Comparison of ENCODE assay signal across 27 mouse cellular contexts in the genomic region with DNA sequence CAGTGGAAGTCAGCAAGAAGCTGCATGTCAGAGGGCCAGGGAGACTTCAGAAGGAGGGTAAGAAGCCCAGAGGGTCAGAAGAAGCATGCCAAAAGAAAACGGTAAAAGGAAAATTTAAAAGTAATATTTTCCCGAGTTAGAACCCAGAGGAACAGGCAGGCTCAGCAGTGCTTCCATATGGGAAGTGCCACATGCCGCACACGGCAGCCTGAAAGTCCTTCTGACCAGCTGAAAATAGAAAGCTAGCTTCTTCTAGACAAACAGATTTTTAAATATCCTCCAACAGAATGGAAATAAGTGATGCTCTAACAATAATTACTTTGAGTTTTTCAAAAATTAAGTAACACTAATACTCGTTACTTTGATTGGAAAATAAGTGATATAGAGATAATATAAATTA.
DNase-seq lines count a peak whose midpoint lies in the region; ATAC-seq lines count a peak whose summit lies in the region.
"Had no signal": no experiment of that assay in that cellular context is flagged by ENCODE, and none has a peak within 500 bp of the region (broad histone marks: within the 10 kb centered on the region; RNA-seq: fewer than 3 reads in every experiment).

No protein-coding gene starts in this region.

- no peaks in the 10 kb centered on the region for H3K9me3 ChIP-seq in embryonic facial prominence, embryonic 10.5 days
- H3K9me3 ChIP-seq: embryonic facial prominence, embryonic 12.5 days; forebrain, embryonic 10.5 days; forebrain, embryonic 12.5 days; G1E had no signal

- H3K4me1 ChIP-seq in embryonic facial prominence, embryonic 10.5 days: no peaks in the 10 kb centered on the region
- H3K4me1 ChIP-seq: embryonic facial prominence, embryonic 12.5 days; forebrain, embryonic 10.5 days; forebrain, embryonic 12.5 days had no signal

- DNase-seq in frontal cortex, postnatal 14 days (ENCODE audit: low spot score in 2 of 2): no peak
- peak; percentile 40 for DNase-seq in layer of hippocampus, adult 9-11 months
- DNase-seq in layer of hippocampus, adult 9-10 months (ENCODE audit: low spot score): no peak
- no peak for DNase-seq in embryonic facial prominence, embryonic 10.5 days (ENCODE audit: low spot score)
- DNase-seq: adrenal gland, adult 8-10 months; adrenal gland, postnatal 14 days; adrenal gland, postnatal 36 days; B cell, adult 2 months; cerebellum, adult 11 months; cerebellum, adult 18-20 months; cerebellum, adult 8-10 months; cerebellum, adult 9-11 months; cerebellum, postnatal 14 days; cerebellum, postnatal 36 days; embryo, embryonic 11 days had no signal

- WGBS in embryonic facial prominence, embryonic 10.5 days: 83% methylated on average over 5 of the region's 5 CpGs

- H3K4me3 ChIP-seq in embryonic facial prominence, embryonic 10.5 days: no peak overlapping the region
- H3K4me3 ChIP-seq: embryonic facial prominence, embryonic 12.5 days; erythroblast, embryonic 14.5 days; forebrain, embryonic 10.5 days; forebrain, embryonic 12.5 days had no signal

- no peaks in the 10 kb centered on the region; the same call in 1 of the 2 replicates for H3K36me3 ChIP-seq in embryonic facial prominence, embryonic 10.5 days (replicated peaks)
- H3K36me3 ChIP-seq: embryonic facial prominence, embryonic 12.5 days; forebrain, embryonic 10.5 days had no signal

- peak; percentile 55; the same call in 1 of the 2 replicates for ATAC-seq in frontal cortex, adult (ENCODE audit: low TSS enrichment)
- ATAC-seq: activated CD4-positive, CD25-positive, alpha-beta regulatory T cell, adult 4 months; CD4-positive, CD25-positive, alpha-beta regulatory T cell, adult 4 months; forebrain, embryonic 14.5 days; forebrain, embryonic 16.5 days; Patski had no signal

- H3K27me3 ChIP-seq in embryonic facial prominence, embryonic 10.5 days (replicated peaks; ENCODE audit: low read depth, poor library complexity, severe bottlenecking): no peaks in the 10 kb centered on the region
- H3K27me3 ChIP-seq: CH12.LX; embryonic facial prominence, embryonic 12.5 days; forebrain, embryonic 12.5 days; Patski had no signal

- H3K27ac ChIP-seq in embryonic facial prominence, embryonic 10.5 days (replicated peaks): no peak overlapping the region
- H3K27ac ChIP-seq: embryonic facial prominence, embryonic 12.5 days; forebrain, embryonic 10.5 days; forebrain, embryonic 12.5 days had no signal
